Mouse (Mus musculus) skeletal muscle tissue, adult 2 months (tissue): ENCODE results near the gene Msi2.
A peak's percentile ranks its signal among the peaks of the same experiment; 100 is the strongest.

ENCODE experiments used
- DNase-seq: peaks from one replicate; pipeline ENCODE4 v3.0.0-alpha.2; 2012; ENCODE audit warnings: low read depth, low spot score

The Msi2 gene

GRCm38 (mm10) chr11:88541666-88542639, 176.4 kb downstream of the Msi2 start:
- peak; percentile 76 for DNase-seq

GRCm38 (mm10) chr11:88539637-88540478, 178.5 kb downstream of the Msi2 start:
- no peak for DNase-seq

- no peak for DNase-seq
Measured at GRCm38 (mm10) chr11:88538710-88539340, 179.5 kb downstream of the Msi2 start.

GRCm38 (mm10) chr11:88537344-88537743, 181.0 kb downstream of the Msi2 start:
- no peak for DNase-seq

- no peak for DNase-seq
Measured at GRCm38 (mm10) chr11:88536861-88537260, 181.5 kb downstream of the Msi2 start.

GRCm38 (mm10) chr11:88534331-88534929, 183.9 kb downstream of the Msi2 start:
- DNase-seq: no peak

GRCm38 (mm10) chr11:88532016-88532415, 186.3 kb downstream of the Msi2 start:
- DNase-seq: no peak

- DNase-seq: no peak
Measured at GRCm38 (mm10) chr11:88530032-88530431, 188.3 kb downstream of the Msi2 start.

- no peak for DNase-seq
Measured at GRCm38 (mm10) chr11:88528522-88529101, 189.7 kb downstream of the Msi2 start.

GRCm38 (mm10) chr11:88526711-88527110, 191.6 kb downstream of the Msi2 start:
- DNase-seq: no peak

GRCm38 (mm10) chr11:88524790-88525575, 193.3 kb downstream of the Msi2 start:
- DNase-seq: peak; percentile 67

- no peak for DNase-seq
Measured at GRCm38 (mm10) chr11:88524437-88524789, 193.9 kb downstream of the Msi2 start.

- DNase-seq: peak; percentile 71
Measured at GRCm38 (mm10) chr11:88523921-88524320, 194.4 kb downstream of the Msi2 start.

- DNase-seq: no peak
Measured at GRCm38 (mm10) chr11:88523511-88523910, 194.8 kb downstream of the Msi2 start.

GRCm38 (mm10) chr11:88522114-88522513, 196.2 kb downstream of the Msi2 start:
- no peak for DNase-seq

- no peak for DNase-seq
Measured at GRCm38 (mm10) chr11:88520951-88521730, 197.2 kb downstream of the Msi2 start.

- no peak for DNase-seq
Measured at GRCm38 (mm10) chr11:88518361-88518760, 200.0 kb downstream of the Msi2 start.

- no peak for DNase-seq
Measured at GRCm38 (mm10) chr11:88516596-88517485, 201.5 kb downstream of the Msi2 start.
